Mouse (Mus musculus) layer of hippocampus, adult 18-20 months (tissue): Measurements from ENCODE around the gene Slc12a4. TPM values are rescaled to one million over a fixed set of nuclear protein-coding genes. Genes with fewer than 3 reads are reported as not detected.

Experiments
- DNase-seq, 2 experiments: peaks; one replicate each; pipeline ENCODE4 v3.0.0; 2022; ENCODE audit warnings: low spot score in 2 of 2
- total RNA-seq, 2 experiments: library from RNA; stranded (reverse); gene quantifications; 2 replicates each; pipeline ENCODE4 v1.2.3; 2021

Slc12a4 gene
- total RNA-seq, 2 experiments from 2014 or later, result 18.6 to 20.8 TPM

DNA sequence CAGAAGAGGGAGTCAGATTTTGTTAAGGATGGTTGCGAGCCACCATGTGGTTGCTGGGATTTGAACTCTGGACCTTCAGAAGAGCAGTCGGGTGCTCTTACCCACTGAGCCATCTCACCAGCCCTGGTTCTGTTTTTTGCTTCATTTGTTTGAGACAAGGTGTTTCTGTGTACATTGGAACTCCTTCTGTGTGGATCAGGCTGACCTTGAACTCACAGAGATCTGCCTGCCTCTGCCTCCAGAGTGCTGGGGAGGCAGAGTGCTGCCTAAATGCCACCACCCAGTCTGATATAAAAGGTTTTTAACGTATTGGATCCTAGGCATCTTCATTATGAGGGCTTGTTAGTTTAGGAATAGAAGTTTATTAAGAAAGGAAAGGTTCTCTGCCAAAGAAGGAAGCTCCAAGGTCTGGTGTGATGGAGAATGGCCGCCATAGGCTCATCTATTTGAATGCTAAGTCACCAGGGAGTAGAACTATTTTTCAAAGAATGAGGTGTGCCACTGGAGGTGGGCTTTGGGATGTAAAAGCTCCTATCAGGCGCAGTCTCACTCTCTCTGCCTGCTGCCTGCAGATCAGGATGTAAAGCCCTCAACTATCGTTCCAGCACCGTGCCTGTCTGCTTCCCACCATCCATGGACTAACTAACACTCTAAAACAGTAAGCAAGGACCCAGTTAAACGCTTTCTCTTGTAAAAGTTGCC is 5.3 kb upstream of the Slc12a4 start:
- DNase-seq, result no peak

DNA sequence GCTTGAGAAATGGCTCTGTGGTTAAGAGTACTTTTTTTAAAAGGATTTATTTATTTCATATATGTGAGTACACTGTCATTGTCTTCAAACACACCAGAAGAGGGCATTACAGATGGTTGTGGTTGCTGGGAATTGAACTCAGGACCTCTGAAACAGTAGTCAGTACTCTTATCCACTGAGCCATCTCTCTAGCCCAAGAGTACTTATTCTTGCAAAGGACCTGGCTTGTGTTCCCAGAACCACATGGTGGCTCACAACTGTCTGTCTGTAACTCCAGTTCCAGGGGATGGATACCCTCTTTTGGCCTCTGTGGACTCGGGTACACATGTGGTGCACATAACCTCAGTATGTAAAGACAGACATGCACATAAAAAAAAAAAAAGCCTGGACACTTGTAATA is 3.5 kb upstream of the Slc12a4 start:
- no peak for DNase-seq

DNA sequence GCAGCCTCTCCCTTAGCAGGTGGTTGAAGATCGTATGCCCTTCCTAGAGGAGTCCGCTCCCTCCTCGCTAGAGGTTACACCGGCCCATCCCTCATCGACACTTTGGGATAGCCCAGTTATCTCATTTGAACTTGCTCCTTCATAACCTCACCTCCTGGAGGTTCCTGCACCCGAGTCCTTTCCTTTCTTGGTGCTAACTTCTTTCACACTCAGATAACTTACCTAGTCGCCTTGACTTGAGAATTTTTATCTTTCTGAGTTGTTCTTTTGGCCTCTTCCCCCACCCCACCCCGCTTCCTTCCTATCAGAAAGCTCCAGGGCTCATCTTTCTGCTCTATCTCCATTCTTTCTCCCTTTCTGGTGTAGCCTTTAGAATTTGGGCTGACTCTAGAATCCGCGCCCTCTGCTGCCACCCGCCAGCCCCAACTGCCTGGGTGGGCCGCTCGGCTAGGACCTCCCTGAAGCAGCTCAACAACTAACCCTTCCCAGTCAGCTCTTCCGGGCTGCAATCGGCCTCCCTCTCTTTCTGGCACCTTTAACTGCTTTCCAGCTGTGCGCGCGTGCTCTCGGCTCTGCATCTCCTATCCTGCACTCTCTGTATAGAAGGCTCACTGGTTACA is 905 bp upstream of the Slc12a4 start:
- DNase-seq, result no peak

DNA sequence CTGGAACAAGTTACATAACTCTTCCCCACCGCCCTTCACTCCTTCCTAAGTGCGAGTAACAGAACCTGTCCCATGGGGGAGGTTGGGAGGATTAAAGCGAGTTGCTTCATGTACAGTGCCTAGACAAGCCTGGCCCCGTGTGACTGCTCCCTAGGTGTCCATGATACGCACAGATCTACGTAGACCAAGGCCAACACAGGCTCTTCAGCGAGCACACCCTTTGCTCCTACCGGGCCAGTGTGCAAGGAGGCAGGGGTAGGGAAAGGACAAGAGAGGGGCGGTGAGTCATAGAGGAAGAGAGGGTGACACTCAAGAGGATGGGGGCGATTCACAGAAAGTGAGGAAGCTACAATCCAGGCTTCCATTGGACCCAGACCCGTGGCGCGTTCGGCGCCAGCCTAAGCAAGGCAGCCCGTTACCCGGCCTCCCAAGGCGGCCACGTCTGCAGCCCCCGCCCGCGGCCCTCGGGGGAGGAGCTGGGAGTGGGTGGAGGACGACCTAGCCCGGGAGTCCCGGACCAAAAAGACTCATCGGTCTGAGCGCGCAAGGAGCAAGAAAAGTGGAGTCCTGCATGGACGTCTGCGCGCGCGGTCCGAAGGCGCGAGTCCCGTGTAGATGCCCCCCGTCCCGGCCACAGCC is 512 bp downstream of the Slc12a4 start:
- no peak for DNase-seq

DNA sequence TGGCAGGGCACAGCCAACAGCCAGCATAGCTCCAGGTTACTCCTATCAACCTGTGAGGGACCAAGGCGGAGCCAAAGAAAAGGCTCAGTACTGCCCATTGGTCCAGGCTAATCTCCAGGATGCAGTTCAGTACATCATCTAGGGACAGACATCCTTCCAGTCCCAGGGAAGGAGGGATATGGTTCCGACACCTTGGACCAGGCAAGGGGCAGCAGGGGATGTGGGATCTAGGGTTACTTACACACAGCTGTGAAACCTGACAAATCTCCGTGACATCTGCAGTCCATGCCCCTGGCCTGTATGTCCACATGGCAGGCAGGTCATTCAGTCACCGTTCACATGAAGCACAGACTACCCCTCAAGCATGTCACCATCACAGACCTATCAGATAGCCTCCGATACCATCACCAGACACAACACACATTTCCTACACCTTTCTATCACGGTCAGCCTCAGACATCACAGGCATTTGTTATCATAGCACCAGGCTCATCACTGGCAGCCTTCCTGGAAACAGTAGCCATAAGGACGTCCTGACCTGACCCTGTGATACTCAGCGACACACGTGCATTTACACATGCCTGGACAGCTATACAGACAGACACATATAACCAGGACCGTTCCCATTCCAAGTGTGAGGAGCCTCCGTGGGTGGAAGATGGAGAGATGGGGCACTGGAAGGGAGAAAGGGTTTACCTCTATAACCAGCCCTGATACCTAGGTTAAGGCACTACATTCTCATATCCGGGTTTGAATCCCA is 1.2 kb downstream of the Slc12a4 start:
- no peak for DNase-seq

DNA sequence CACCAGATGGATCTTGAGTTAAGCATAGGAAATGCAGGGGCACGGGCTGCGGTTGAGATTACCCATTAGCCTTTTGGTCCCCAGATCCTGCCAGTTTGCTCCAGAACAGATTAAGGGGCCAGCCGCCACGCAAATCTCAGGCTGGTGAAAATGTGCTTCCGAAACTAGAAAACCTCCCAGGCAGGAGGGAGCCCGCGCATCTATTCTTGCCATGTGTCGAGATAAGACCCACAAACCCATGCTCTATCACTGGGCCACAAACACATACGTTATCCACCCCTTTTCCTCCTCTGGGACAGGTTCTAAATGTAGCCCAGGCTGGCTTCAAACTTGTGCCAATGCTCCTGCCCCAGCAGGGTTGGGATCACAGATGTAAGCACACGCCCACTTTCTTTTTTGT is 4.4 kb downstream of the Slc12a4 start:
- DNase-seq, result no peak

DNA sequence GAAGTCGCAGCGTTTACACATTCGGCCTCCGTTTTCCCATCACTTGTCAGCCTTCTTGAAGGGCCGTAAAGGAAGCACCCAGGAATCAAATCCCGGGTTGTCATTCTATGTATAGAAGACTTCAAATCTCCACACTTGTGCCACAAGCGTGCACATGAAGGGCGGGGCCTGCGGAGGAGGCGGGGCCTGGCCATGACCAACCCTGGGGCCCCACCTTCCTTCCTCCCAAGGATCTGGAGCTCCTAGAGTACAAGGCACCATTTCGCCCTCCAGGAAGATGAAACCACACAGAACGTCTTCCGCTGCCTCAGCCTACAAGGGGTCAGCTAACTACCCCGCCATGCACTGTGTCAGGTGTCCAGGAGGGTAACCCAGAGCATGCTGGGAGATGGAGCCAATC is 4.8 kb downstream of the Slc12a4 start:
- no peak for DNase-seq

DNA sequence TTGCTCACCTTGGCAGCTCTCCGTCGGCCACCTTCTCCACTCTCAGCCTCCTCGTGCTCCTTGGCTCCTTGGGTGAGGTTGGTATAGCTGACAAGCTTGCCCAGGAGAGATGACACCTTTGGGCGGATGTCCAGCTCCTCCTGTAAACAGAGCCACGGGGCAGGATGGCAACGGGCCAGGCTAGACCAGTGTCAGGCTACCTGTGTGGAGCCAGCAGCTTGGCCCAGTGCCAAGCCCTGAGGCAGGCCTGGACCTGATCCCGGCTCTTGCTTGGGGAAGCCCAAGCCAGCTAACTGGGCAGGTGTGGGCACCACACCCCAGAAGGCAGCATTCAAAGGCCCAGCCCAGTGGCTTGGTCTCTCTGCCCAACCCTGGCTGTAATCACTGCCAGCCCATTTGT is 6.5 kb downstream of the Slc12a4 start:
- DNase-seq, result no peak

DNA sequence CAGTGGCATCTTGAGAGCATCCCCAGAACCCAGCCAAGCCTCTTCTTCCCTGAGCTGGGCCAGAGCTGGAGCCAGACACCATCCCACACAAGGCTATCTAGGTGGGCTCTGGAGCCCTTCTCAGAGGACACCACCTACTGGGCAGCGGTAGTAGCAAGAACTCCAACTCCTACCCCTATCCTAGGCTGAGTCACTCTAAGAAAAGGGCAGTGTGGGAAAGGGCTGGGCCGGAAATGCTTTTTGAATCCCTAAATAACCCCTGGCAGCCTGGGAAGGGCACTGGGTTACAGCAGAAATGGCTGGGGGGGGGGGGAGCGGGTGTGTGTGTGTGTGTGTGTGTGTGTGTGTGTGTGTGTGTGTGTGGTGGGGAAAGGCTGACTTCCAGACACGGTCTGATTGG is 8.1 kb downstream of the Slc12a4 start:
- DNase-seq, result no peak

DNA sequence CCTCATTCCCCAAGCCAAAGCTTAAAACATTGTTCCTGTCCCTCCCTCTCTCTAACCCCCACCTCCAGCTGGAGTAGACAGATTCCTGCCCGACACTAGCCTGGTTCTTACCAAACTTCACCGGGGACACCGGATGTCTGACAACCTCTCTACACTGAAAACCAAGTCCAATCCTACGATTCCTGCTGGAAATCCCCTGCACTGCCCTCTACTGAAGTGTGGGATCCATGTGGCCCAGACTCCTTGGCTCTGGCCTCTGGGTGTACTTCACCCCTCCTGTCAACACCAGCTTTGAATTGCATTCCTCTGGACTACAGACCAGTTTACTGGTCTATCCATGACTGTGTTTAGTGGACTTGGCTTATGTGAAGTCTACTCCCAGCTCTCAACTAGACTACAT is 9.3 kb downstream of the Slc12a4 start:
- DNase-seq, result no peak

DNA sequence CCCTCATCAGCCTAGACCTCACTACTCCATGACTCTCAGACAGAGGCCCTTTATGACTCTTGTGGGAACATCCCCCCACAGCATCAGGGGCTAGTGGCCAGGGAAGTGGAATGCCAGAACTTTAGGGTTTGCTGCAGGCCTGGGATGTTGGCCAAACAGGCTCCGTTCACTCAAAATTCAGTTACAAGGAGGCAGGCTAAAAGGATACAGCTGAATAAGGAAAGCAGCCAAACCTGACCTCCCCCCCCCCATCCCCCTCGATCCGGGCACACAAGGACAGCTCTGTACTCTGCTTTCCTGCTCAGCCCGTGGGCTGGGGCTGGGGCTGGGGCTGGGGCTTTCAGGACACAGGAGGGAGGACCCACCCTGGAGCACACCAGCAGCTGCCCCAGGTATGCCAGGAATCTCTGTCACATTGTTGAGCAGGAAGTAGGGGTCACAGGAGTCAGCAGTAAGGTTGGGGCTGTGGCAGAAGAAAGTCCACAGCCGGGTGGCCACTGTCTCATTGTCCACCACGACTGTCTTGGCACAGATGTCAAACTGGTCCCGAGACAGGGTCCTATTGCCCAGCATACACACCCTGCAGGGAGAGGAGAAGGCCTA is 14.7 kb downstream of the Slc12a4 start:
- peak in 1 of 2 experiments; percentile 61 for DNase-seq

DNA sequence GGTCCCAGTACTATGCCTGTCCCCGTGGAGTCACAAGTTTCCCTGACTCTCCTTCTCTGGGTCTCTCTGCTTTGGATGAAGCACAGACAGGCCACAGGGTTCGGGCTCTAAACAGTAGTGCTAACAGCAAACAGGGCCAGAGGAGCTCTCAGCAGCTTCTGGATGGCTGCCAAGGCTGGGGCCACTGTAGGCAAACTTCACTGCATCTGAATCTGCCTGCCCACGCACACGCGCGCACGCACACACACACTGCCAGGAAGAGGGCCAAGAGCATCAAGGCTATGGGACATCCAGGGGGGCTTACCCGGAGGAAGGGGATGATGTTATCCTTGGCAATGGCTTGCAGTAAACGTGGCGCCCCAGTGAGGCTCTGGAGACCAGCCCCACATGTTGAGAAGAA is 16.5 kb downstream of the Slc12a4 start:
- peak in 1 of 2 experiments; percentile 58 for DNase-seq

DNA sequence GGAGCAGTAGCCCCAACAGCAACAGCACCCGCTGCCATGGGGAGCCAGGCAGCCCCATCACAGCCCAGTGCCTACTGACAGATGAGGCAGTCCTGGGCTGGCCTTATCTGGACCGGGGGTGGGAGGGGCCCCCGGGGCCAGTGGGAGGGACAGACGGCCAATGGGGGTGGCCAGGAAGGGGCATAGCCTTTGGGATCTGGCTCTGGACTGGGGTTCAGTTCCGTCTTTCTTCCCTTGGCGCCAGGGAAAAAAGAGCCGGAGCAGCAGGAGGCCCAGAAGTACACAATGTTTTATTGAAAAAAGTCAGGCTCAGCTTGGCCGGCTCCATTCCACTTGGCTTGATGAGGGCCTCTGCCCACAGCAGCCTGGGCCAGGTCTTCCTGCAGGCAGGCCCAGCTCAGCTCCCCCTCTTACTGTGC is 22.6 kb downstream of the Slc12a4 start, which contains the start of gene Lcat:
Gene Lcat (minus strand): TSS at position 62 of the 419 bp plus-strand sequence.
- DNase-seq, result peak in 1 of 2 experiments; percentile 56

DNA sequence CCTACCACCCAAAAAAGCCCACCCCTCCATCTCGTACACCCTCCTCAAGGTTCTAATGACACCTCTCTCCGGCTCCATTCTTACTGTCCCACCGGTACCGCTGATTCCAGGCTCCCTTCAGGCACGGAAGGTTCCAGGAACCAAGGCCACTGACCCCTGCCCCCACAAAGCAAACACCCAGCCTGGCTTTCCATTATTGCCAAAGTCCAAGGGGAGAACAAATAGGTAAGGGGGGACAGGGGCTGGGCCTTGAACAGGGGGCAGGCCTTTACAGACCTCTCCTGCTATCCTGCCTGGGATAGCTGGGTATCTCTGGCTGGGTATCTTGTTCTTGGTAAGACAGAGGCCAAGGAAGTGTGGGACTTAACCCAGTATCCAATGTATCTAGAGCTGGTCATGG is 23.4 kb downstream of the Slc12a4 start:
- no peak for DNase-seq

DNA sequence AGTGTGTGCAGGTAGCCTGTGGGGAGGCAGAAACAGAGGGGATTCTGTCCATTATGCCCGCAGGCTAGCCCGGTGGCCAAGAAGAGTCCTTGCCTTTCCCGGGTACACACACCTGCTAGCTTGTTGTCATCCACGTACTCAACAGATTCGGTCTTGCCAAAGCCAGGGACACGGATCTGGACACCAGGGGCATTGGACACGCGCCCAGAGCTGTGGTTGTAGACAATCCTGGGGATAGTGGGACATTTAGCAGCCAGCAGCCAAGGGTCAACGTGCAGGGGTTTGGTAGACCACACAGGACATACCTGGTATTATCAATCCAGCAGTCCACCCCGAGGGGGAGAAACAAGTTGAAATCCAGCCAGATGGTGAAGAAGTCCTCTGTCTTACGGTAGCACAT is 23.9 kb downstream of the Slc12a4 start:
- DNase-seq, result no peak

DNA sequence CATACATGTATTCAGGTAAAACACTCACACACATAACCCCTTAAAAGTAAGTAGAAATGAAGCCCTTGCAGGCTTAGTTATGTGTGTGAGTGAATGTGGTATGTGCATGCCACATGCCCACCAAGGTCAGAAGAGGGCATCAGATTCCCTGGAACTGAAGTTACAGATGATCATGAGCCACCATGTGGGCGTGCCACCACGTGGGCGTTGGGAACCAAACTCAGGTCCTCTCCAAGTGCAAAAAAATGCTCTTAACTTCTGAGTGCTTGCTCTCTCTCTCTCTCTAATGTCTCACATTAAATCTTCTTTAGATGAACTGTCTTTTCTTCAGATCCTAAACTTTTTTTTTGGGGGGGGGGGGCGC is 27.6 kb downstream of the Slc12a4 start, which contains the start of gene Psmb10:
Gene Psmb10 (minus strand): TSS at position 139 of the 364 bp plus-strand sequence.
- DNase-seq, result no peak

DNA sequence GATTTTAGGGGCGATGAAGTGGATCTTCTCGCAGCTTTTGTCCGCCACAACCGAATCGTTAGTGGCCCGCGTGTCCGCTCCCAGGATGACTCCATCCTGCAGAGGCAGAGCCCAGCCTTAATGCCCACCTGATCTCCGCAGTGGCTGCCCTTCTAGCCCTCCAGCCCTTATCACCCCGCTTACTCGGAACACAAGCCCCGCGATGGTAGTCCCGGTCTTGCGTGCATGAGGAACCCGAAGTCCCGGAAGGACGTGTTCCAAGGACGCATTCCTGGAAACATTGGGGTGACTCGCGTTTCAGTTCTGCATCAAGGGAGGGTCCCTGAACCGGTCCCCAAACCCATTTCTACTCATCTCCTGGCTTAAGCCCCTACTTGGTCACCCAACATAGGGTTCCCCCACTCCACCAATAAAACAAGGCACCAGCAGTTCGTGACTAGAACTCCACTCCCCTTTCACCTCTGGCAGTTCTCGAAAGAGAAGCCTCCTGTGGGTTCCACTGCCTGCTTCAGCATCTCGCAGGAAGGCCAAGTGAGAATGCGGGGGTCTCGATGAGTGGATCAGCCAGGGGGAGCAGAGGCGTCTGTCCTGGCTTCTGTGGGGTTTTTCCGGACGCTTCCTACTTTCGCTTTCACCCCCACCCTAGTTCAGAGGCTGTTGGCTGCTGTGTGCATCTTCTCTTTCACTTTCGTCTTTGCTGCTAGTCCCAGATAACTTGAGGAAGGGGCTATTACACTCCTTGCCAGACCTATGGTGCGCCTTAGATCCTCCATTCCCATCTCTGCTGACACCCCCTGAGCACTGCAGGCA is 28.2 kb downstream of the Slc12a4 start:
- DNase-seq, result peak in 1 of 2 experiments; percentile 60

DNA sequence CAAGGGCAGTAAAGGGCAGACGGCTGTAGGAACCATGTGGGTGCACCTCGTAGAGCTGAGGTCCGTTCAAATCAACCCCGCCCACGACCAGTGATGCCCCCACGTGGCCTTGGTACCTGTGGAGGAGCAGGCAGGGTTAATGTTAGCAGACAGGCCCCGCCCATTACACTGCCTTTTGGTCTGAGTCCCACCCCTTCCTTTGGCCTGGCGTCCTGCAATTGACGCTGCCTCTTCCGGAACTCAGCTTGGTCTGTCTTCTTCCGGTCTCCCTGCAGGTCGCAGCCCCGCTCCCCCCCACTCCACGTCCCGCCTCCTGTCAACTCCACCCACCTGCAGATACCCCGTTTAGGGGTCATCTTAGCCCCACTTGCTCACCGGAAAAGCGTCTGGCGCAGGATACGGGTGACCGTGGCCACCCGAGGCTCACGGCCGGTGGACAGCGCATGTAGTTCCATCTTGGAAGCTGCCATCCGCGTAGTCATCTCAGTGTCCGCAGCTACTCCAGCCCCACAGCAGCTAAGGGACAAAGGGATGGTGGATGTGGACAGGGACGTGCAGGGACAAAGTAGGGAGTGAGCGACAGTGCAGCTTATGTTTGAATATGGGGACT is 28.9 kb downstream of the Slc12a4 start:
- DNase-seq, result peak; percentile 81 to 90

DNA sequence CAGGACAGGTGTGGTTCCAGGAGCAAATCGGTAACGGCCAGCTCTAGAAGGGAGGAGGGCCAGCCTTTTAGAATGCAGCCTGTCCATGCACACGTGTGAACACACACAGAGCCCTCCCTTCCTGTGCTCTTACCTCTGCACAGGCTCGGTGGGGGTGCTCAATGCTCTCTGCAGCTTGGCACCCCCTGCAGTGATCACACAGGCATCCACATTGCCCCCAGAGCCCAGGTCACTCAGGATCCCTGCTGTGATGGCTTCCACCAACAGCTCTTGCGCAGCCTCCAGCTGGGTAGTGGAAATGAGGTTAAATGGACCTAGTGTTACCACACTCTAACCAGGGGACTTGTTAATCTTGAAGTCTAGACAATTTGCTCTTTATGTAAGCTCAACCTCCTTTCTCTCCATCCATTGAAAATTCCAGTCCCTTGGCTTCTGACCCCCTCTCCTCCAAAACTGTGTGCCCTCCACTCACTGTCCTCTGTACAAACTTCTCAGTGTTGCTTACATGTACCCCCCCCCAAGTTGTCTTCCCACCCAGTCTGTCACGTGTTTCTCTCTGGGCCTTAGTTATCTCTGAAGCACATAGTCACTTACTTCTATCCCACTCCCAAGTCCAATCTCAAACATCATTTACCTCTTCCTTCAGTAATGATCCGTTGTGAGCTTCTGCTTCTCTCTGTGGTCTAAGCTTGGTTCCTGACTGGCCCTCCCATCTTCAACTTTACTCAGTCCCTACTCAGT is 29.9 kb downstream of the Slc12a4 start:
- no peak for DNase-seq
